Mouse (Mus musculus): ENCODE measurements around the gene Zdhhc13. TPM values are rescaled to one million over a fixed set of nuclear protein-coding genes. Genes with fewer than 3 reads are reported as not detected.

Zdhhc13 gene
- 46.3 TPM in 2 replicates for total RNA-seq (2017)

- peak; percentile 96 to 97 for ATAC-seq (replicated peaks in 1 of 2; ENCODE audit: insufficient read depth in 1 of 2, low FRiP score in 2 of 2, low TSS enrichment in 1 of 2, low read depth in 1 of 2, poor library complexity in 2 of 2, severe bottlenecking in 2 of 2)
Observed at GRCm38 (mm10) chr7:48788851-48789572, at the start of gene Zdhhc13. TSS of gene Zdhhc13 (plus strand) at chr7:48789003.

GRCm38 (mm10) chr7:48749298-48750163 lies 39.3 kb upstream of the Zdhhc13 start:
- peak; percentile 81 to 86 for ATAC-seq (replicated peaks in 1 of 2; ENCODE audit: insufficient read depth in 1 of 2, low FRiP score in 2 of 2, low TSS enrichment in 1 of 2, low read depth in 1 of 2, poor library complexity in 2 of 2, severe bottlenecking in 2 of 2)

GRCm38 (mm10) chr7:48750164-48750809 lies 38.5 kb upstream of the Zdhhc13 start:
- peak; percentile 79 to 86 for ATAC-seq (replicated peaks in 1 of 2; ENCODE audit: insufficient read depth in 1 of 2, low FRiP score in 2 of 2, low TSS enrichment in 1 of 2, low read depth in 1 of 2, poor library complexity in 2 of 2, severe bottlenecking in 2 of 2)

- no peak for ATAC-seq (replicated peaks in 1 of 2; ENCODE audit: insufficient read depth in 1 of 2, low FRiP score in 2 of 2, low TSS enrichment in 1 of 2, low read depth in 1 of 2, poor library complexity in 2 of 2, severe bottlenecking in 2 of 2)
Observed at GRCm38 (mm10) chr7:48751222-48751621, 37.6 kb upstream of the Zdhhc13 start.

GRCm38 (mm10) chr7:48754415-48754974 lies 34.3 kb upstream of the Zdhhc13 start:
- no peak for ATAC-seq (replicated peaks in 1 of 2; ENCODE audit: insufficient read depth in 1 of 2, low FRiP score in 2 of 2, low TSS enrichment in 1 of 2, low read depth in 1 of 2, poor library complexity in 2 of 2, severe bottlenecking in 2 of 2)

- no peak for ATAC-seq (replicated peaks in 1 of 2; ENCODE audit: insufficient read depth in 1 of 2, low FRiP score in 2 of 2, low TSS enrichment in 1 of 2, low read depth in 1 of 2, poor library complexity in 2 of 2, severe bottlenecking in 2 of 2)
Observed at GRCm38 (mm10) chr7:48755825-48756224, 33.0 kb upstream of the Zdhhc13 start.

GRCm38 (mm10) chr7:48756306-48756931 lies 32.4 kb upstream of the Zdhhc13 start:
- ATAC-seq (replicated peaks in 1 of 2; ENCODE audit: insufficient read depth in 1 of 2, low FRiP score in 2 of 2, low TSS enrichment in 1 of 2, low read depth in 1 of 2, poor library complexity in 2 of 2, severe bottlenecking in 2 of 2), result no peak

- no peak for ATAC-seq (replicated peaks in 1 of 2; ENCODE audit: insufficient read depth in 1 of 2, low FRiP score in 2 of 2, low TSS enrichment in 1 of 2, low read depth in 1 of 2, poor library complexity in 2 of 2, severe bottlenecking in 2 of 2)
Observed at GRCm38 (mm10) chr7:48758083-48758482, 30.7 kb upstream of the Zdhhc13 start.

- no peak for ATAC-seq (replicated peaks in 1 of 2; ENCODE audit: insufficient read depth in 1 of 2, low FRiP score in 2 of 2, low TSS enrichment in 1 of 2, low read depth in 1 of 2, poor library complexity in 2 of 2, severe bottlenecking in 2 of 2)
Observed at GRCm38 (mm10) chr7:48760789-48761188, 28.0 kb upstream of the Zdhhc13 start.

- no peak for ATAC-seq (replicated peaks in 1 of 2; ENCODE audit: insufficient read depth in 1 of 2, low FRiP score in 2 of 2, low TSS enrichment in 1 of 2, low read depth in 1 of 2, poor library complexity in 2 of 2, severe bottlenecking in 2 of 2)
Observed at GRCm38 (mm10) chr7:48762289-48762688, 26.5 kb upstream of the Zdhhc13 start.

GRCm38 (mm10) chr7:48762721-48763120 lies 26.1 kb upstream of the Zdhhc13 start:
- no peak for ATAC-seq (replicated peaks in 1 of 2; ENCODE audit: insufficient read depth in 1 of 2, low FRiP score in 2 of 2, low TSS enrichment in 1 of 2, low read depth in 1 of 2, poor library complexity in 2 of 2, severe bottlenecking in 2 of 2)

GRCm38 (mm10) chr7:48765959-48766358 lies 22.8 kb upstream of the Zdhhc13 start:
- no peak for ATAC-seq (replicated peaks in 1 of 2; ENCODE audit: insufficient read depth in 1 of 2, low FRiP score in 2 of 2, low TSS enrichment in 1 of 2, low read depth in 1 of 2, poor library complexity in 2 of 2, severe bottlenecking in 2 of 2)

- no peak for ATAC-seq (replicated peaks in 1 of 2; ENCODE audit: insufficient read depth in 1 of 2, low FRiP score in 2 of 2, low TSS enrichment in 1 of 2, low read depth in 1 of 2, poor library complexity in 2 of 2, severe bottlenecking in 2 of 2)
Observed at GRCm38 (mm10) chr7:48769721-48770120, 19.1 kb upstream of the Zdhhc13 start.

GRCm38 (mm10) chr7:48772060-48772734 lies 16.6 kb upstream of the Zdhhc13 start:
- ATAC-seq (replicated peaks in 1 of 2; ENCODE audit: insufficient read depth in 1 of 2, low FRiP score in 2 of 2, low TSS enrichment in 1 of 2, low read depth in 1 of 2, poor library complexity in 2 of 2, severe bottlenecking in 2 of 2), result no peak

- ATAC-seq (replicated peaks in 1 of 2; ENCODE audit: insufficient read depth in 1 of 2, low FRiP score in 2 of 2, low TSS enrichment in 1 of 2, low read depth in 1 of 2, poor library complexity in 2 of 2, severe bottlenecking in 2 of 2), result no peak
Observed at GRCm38 (mm10) chr7:48773333-48773732, 15.5 kb upstream of the Zdhhc13 start.

GRCm38 (mm10) chr7:48774633-48775032 lies 14.2 kb upstream of the Zdhhc13 start:
- no peak for ATAC-seq (replicated peaks in 1 of 2; ENCODE audit: insufficient read depth in 1 of 2, low FRiP score in 2 of 2, low TSS enrichment in 1 of 2, low read depth in 1 of 2, poor library complexity in 2 of 2, severe bottlenecking in 2 of 2)

- no peak for ATAC-seq (replicated peaks in 1 of 2; ENCODE audit: insufficient read depth in 1 of 2, low FRiP score in 2 of 2, low TSS enrichment in 1 of 2, low read depth in 1 of 2, poor library complexity in 2 of 2, severe bottlenecking in 2 of 2)
Observed at GRCm38 (mm10) chr7:48775436-48775835, 13.4 kb upstream of the Zdhhc13 start.

Measured in hematopoietic stem cell, adult 5-6 weeks (primary cell).